Mouse (Mus musculus) heart, adult 11 months (tissue): ENCODE data around the gene Ms4a18.
A peak's percentile ranks its signal among the peaks of the same experiment; 100 is the strongest.

Experiments
- DNase-seq: peaks from one replicate; pipeline ENCODE4 v3.0.0; 2022

Ms4a18 gene

DNA sequence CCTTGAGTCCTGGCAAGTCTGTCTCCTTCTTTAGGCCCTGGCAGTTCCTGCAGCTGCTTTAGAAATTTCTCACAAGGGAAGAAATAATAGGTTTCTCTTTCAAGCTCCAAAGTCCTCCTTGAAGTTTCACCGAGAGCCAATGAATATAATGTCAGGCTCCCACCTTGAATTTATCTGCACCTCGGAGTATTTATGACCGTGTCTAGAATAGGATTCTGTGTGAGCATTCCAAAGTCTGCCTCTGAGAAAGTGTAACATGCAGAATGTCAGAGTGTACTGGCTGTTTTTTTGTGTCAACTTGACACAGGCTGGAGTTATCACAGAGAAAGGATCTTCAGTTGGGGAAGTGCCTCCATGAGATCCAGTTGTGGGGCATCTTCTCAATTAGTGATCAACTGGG lies at the start of gene Ms4a18:
TSS of gene Ms4a18 (minus strand) at position 141 of the 400 bp plus-strand sequence.
- no peak for DNase-seq

DNA sequence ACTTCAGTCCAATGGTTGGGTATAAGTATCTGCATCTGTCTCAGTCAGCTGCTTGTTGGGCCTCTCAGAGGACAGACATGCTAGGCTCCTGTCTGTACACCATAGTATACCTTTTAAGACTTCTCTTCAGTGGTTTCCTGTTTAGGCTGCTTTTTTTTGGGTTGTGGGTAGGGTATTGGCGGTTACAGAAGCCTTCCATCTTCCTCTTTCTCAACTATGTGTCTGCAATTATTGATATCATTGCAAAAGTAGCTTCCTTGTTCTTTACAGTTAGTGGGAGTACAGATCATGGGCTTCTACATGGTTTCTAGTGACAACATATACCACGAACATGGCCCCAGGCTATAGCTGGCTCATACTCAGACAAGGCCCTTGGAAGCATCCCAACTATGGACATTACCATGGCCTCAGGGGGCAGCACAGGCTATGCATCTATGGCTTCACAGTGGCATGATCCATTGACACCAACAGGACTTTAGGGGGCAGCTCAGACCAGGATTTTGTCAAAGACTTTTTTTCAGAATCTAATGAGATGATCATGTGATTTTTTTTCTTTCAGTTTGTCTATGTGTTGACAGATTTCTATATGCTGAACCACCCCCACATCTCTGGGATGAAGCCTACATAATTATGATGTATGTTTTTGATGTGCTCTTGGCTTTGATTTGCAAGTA lies 47.5 kb upstream of the Ms4a18 start:
- DNase-seq, result peak; percentile 86

DNA sequence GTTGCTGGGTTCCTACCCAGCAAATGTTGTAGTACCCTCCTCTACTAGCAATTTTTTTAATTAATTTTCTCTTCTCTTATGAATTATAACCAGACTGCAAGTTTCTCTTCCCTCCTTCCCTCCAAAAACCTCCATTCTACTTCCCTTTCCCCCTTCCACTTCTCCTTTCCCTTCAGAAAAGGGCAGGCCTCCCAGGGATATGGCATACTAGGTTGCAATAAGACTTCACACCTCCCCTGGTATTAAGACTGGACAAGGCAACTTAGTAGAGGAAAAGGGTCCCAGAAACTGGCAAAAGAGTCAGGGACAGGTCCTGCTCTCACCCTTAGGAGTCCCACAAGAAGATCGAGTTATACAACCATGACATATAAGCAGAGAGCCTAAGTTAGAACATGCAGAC lies 43.1 kb upstream of the Ms4a18 start:
- peak; percentile 83 for DNase-seq

- DNase-seq, result peak; percentile 89
Observed at GRCm38 (mm10) chr19:11059967-11060366, 42.1 kb upstream of the Ms4a18 start.

GRCm38 (mm10) chr19:11055700-11056099 lies 37.9 kb upstream of the Ms4a18 start:
- DNase-seq, result peak; percentile 97

GRCm38 (mm10) chr19:11053277-11053676 lies 35.4 kb upstream of the Ms4a18 start:
- peak; percentile 84 for DNase-seq

DNA sequence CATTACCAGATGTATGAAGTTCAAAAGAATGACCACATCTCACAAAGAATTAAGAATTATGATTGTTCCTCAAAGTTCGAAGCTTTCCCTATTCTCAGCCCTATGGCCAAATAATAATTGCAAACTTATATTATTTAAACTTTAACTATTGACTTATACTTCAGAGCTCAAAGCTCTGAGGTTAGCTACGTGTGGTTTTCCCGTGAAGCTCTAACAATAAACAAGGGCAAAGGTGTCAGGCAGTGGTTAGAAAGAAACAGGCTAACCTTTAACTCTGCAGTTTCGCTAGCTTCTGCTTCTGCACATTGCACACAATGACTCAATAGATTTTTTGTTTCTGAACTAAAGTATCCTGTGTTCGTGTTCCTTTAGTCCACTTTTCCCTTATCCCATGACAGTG lies 35.0 kb upstream of the Ms4a18 start:
- no peak for DNase-seq

DNA sequence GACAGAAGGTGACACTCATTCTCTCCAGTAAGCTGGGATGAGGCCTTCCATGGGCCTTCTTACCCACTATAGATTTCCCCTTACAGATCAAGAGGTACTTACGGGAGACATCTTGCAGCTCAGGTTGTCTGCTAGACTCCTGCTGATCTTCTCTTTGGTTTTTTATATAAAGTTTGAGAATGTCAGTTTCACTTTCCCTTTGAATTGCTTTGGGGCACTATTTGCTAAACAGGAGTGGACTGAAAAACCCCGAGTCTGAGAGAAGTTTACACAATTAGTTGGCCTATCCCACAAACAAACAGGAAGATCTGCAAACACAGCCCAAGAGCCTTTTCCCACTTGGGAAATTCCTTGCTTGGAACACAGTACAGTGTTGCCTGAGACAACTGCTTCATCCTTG lies 32.5 kb upstream of the Ms4a18 start:
- DNase-seq, result peak; percentile 96

DNA sequence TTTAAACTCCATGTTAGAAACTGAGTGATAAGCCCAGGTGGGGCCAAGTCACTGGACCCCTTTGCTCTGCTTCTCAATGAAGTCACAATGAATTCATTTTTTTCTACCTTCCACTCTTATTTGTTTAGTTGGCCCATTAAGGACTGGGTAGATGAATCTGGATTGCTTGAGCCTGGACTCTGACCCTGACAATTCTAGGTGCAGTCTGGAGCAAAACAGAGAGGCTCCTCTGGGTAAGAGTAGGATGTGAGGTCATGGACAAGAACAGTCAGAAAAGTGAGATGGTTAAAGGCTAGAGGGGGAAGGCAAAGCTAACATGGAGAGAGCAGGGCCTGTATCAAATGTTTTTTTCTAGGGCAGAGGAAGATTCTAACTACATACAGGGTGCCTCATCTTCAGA lies 31.6 kb upstream of the Ms4a18 start:
- peak; percentile 78 for DNase-seq

- peak; percentile 96 for DNase-seq
Observed at GRCm38 (mm10) chr19:11048503-11048902, 30.7 kb upstream of the Ms4a18 start.

- no peak for DNase-seq
Observed at GRCm38 (mm10) chr19:11048009-11048408, 30.2 kb upstream of the Ms4a18 start.

- DNase-seq, result peak; percentile 98
Observed at GRCm38 (mm10) chr19:11044996-11045711, 27.3 kb upstream of the Ms4a18 start.

DNA sequence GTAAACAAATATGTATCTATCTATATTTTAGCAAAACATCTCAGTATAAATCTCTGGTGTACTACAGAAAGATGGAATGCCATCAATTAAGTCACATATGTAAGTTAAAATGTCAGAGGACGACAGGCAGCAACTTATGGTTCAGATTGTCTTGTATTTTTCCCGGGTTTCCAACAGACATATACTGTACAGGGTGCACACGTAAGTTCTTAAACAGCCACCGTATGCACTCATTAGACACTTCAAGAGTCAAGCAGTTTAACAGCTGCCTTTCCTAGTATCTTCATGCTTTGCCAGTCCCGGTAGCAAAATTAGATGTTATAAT lies 26.8 kb upstream of the Ms4a18 start:
- DNase-seq, result no peak

DNA sequence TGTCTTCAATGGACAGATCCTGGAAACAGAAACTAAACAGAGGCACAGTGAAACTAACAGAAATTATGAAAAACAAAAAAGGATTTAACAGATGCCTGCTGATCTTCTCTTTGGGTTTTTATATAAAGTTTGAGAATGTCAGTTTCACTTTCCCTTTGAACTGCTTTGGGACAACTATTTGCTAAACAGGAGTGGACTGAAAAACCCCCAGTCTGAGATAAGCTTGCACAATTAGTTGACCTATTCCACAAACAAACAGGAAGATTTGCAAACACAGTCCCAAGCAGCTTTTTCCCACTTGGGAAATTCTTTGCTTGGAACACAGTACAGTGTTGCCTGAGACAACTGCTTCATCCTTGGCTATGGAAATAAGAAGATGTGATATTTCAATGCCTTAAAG lies 19.7 kb upstream of the Ms4a18 start:
- DNase-seq, result no peak

DNA sequence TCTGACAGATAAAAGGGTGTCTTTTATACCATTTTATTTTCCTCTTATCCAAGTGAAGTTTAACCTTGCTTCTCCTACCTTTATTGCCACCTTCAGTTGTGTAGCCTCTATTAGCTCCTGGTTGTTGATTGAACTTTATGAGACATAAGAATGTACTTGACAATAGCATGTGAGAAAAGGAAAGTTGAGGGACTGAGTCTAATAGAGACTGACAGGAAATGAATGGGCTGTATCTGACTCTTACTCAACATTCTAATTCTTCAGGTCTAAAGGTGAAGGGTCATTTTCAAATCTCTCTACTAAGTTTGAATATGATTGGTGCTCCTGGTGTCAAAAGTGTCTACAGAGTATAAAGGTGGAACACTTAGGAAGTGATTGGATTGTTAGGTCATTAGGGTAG lies 4.6 kb upstream of the Ms4a18 start:
- no peak for DNase-seq

DNA sequence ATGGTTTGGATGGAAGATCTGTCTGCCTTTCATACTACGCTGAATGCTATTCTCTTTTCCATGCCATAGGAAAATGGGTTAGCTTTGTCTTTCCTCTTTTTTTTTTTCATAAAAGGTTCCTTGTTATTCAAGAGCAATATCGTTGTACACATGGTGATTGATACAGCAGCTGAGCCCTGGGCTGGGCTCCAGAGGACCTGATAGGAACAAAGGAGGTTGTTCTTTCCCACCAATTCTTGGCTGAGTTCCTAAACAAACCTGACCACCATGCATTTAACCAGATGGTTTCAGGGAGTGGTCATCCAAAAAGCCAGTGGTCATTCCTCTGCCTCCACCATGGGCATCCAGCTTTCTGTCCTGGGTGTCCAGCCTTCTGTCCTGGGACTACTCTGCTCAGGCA lies 580 bp downstream of the Ms4a18 start:
- DNase-seq, result peak; percentile 97

DNA sequence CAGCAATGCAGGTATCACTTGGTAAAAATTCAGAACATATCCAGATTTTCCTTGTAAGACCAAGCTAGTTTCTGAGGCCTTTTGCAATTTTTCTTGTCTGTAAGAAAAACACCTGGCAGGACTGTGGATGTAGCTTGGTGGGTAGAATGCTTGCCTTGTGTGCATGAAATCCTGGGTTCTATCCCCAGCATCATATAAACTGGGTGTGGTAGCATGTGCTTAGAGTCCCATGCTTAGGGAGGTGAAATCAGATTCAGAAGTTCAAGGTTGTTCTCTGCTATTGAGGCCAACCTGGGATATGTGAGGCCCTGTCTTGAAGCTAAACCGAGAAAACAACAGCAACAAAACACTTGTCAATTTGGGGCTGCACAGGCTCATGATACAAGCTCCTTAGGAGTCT lies 1.8 kb downstream of the Ms4a18 start:
- DNase-seq, result no peak

DNA sequence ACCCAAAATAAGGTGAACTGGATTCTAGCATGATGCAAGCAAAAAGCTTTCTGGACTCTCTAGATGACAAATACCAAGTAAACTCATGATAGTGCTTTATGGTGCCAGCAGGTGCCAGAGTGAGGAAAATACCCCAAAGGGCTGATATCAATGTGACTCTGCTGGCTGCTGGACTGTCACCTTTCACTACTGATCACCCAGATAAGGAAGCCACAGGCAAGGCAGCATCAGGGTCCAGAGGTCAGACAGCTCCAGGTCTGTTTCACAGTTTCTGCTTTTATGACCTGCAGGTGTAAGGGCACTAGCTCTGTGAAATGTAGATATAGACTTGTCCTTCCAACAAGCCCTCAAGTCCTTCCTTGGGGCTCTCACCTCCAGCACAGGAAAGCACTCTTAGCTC lies 2.4 kb downstream of the Ms4a18 start:
- no peak for DNase-seq

GRCm38 (mm10) chr19:10993150-10993549 lies 24.7 kb downstream of the Ms4a18 start, which contains the start of gene Ms4a15:
Gene Ms4a15, minus strand, starts transcription at chr19:10993250.
- no peak for DNase-seq

DNA sequence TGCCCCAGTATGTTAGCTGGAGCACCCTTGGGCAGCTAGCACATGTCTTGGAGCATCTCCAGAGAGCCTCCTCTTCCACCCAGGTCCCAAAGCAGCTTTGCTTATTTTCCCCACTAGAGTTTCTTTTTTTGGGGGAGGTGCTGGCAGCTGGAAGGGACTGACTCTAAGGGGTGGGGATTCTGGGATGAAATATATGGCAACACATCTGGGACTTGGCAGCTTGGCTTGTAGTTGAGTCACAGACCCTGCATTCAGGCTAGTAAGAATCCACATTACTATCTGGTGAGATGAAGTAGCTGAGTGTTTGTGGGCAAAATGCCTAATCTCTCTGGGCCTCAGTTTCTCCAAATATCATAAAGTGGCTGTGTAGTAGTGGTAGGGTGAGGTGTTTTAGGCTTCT lies 25.9 kb downstream of the Ms4a18 start:
- DNase-seq, result no peak

- no peak for DNase-seq
Observed at GRCm38 (mm10) chr19:10990751-10991150, 27.1 kb downstream of the Ms4a18 start.

DNA sequence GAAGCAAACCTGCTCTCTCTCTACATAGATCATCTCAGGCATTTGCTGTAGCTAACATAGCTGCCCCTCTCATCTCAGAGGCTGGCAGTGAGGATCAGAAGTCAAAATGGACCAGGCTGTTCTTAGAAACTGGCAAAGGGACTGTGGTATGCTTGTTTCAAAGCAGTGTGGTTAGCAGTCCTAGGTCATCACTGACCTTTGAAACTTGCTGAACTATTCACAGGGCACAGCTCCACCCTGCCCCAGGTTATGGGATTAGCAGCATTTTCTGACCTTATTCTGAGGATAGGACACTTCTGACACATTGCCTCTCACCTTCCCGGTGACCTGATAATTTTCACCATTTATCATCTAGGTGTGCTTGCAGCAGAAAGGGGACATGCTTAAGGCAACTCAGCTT lies 29.3 kb downstream of the Ms4a18 start:
- DNase-seq, result no peak

GRCm38 (mm10) chr19:10985889-10986288 lies 31.9 kb downstream of the Ms4a18 start:
- no peak for DNase-seq

- no peak for DNase-seq
Observed at GRCm38 (mm10) chr19:10984551-10984950, 33.3 kb downstream of the Ms4a18 start.

DNA sequence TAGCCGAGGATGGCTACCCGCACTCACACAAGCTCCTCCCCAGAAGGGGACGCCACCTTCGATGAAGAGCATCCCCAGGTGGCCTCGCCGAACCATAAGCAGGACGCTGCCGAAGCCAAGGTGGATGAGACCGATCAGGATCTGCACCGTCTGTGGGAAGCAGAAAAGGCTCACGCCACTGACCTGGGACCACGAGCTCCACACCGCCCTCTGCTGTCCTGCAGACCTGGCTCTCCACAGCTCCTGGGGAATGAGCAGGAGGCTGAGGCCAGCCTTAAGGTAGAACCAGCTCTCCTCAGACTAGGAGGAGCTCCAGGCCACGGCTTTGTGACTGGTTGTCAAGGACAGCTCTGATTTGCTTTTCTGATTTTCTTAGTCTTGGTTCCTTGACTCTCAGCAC lies 34.7 kb downstream of the Ms4a18 start:
- no peak for DNase-seq
